Mouse (Mus musculus) embryonic facial prominence, embryonic 10.5 days (tissue): ENCODE data around the gene Slc1a2. TPM values are rescaled to one million over a fixed set of nuclear protein-coding genes. Genes with fewer than 3 reads are reported as not detected.

Source experiments
- DNase-seq: peaks from one replicate; pipeline ENCODE4 v3.0.0-alpha.2; 2017; ENCODE audit warnings: low spot score
- H3K27ac ChIP-seq: fragments of 300-500 bp; sonication (generic); replicated peaks from 2 replicates; pipeline ENCODE4 v1.5.1; 2016; ENCODE audit warnings: mild to moderate bottlenecking
- H3K27me3 ChIP-seq: fragments of 300-500 bp; sonication (generic); replicated peaks from 2 replicates; pipeline ENCODE4 v1.6.1; 2016; ENCODE audit warnings: low read depth, mild to moderate bottlenecking; ENCODE audit not compliant: poor library complexity, severe bottlenecking
- H3K36me3 ChIP-seq: fragments of 300-500 bp; sonication (generic); replicated peaks from 2 replicates; pipeline ENCODE4 v1.6.1; 2016; ENCODE audit warnings: mild to moderate bottlenecking, moderate library complexity
- H3K4me1 ChIP-seq: fragments of 300-500 bp; sonication (generic); 2 replicates; pipeline ENCODE4 v1.6.1; 2016
- H3K4me3 ChIP-seq: fragments of 300-500 bp; sonication (generic); 2 replicates; pipeline ENCODE4 v1.5.1; 2016; ENCODE audit warnings: mild to moderate bottlenecking, moderate library complexity
- H3K9me3 ChIP-seq: fragments of 300-500 bp; sonication (generic); 2 replicates; pipeline ENCODE4 v1.6.1; 2016; ENCODE audit warnings: mild to moderate bottlenecking
- WGBS: fragments of 180-500 bp; shearing (Covaris S2); methylation state at CpG from one replicate; pipeline ENCODE4 v1.1.7; 2016; 5-methylcytosine and 5-hydroxymethylcytosine counted together
- polyA plus RNA-seq: library from polyadenylated mRNA; unstranded; fragments of >200 nt; fragmentation: Nextera tagmentation; extraction: Ambion mirVana; gene quantifications from 2 replicates; pipeline ENCODE4 v1.2.1, GENCODE M21; 2016

The Slc1a2 gene
- polyA plus RNA-seq, 1 experiment from 2014 or later, result 1.0 TPM

DNA sequence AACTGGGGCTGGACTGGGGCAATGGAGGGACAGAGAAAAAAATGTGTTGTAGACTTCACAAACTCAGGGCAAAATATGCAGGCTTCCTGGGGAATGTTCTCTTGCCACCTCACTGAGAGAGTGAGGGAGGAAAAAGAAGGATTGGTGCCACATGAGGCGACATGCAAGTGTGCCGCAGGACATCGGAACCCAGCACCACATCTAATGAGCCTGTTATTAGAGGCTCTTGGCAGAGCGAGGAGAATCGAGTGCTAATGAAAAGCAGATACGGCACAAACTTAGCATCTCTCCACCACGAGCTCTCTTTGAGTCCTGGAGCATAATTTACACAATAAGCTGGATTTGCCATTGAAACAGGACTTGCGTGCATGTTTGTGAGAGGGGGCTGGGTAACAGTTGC is 72.3 kb downstream of the Slc1a2 start:
- Histone ChIP-seq H3K36me3 (no peaks in the 10 kb centered on the region), H3K9me3 (no peaks in the 10 kb centered on the region), H3K4me3 (no peak overlapping the region), H3K4me1 (peaks cover 21% of the 10 kb centered on the region), H3K27me3 (no peaks in the 10 kb centered on the region), H3K27ac (peak overlapping the region; percentile 40)
- 43% methylated on average over 8 of the region's 8 CpGs for WGBS
- DNase-seq, result peak; percentile 37

DNA sequence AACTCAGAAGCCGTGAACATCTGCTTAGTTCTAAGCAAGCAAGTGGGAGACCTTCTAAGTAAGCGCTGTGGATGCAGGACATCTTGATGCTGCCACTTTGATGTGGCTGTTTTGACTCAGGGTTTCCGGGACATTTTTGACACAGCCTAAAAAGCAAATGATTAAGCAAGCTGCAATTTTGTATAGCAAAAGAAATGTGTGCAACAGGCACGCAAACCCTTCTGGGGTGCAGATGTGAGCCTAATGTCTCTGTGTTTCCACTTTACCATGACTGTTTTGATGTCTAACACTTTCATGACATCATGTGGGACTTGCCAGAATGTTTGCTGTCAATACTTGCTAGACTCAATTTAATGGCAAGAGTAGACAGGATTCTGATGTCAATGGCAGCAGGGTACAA is 74.7 kb downstream of the Slc1a2 start:
- Histone ChIP-seq H3K4me1 (peaks cover 21% of the 10 kb centered on the region), H3K27ac (no peak overlapping the region), H3K36me3 (no peaks in the 10 kb centered on the region), H3K4me3 (no peak overlapping the region), H3K9me3 (no peaks in the 10 kb centered on the region), H3K27me3 (no peaks in the 10 kb centered on the region)
- WGBS, result 89% methylated on average over 4 of the region's 4 CpGs
- DNase-seq, result no peak

DNA sequence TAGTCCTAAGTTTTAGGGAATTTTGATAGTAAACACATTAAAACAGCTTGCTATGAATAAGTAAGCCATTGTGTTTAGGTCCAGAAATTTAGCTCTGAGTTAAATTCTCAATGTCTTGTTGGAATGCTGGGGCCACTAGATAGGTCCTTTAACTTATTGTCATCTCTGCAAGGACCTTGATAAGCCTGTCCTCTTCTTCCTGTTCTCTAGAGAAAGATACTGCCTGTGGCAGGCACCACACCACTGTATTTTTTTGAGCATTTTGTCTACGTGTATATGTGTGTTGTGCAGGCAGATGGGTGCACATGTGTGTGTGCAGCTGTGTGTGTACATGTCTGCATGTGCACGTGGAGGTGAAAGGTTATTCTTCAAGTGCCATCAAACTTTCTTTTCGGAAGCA is 75.6 kb downstream of the Slc1a2 start:
- H3K4me3 ChIP-seq, result no peak overlapping the region
- H3K4me1 ChIP-seq, result peaks cover 21% of the 10 kb centered on the region
- no peaks in the 10 kb centered on the region for H3K27me3 ChIP-seq
- 86% methylated on average over 3 of the region's 3 CpGs for WGBS
- no peaks in the 10 kb centered on the region for H3K9me3 ChIP-seq
- no peaks in the 10 kb centered on the region for H3K36me3 ChIP-seq
- no peak for DNase-seq
- no peak overlapping the region for H3K27ac ChIP-seq

DNA sequence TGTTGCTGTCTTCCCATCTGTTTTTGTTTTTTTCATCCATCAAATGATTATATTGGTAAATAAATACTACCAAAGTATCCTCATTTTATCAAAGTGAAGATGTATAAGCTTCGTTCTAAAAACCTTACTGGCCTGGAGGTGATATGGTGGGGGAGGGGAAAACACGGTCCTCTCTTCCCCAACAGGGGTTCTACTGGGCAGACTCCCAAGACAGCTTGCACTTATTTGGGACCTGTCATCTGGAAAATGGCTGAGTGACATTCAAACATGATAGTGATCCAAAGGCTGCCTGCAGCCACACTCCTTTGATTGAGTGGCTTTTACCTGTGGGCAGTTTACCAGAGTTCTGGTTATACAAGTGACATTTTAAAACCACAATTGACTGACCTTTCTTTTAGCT is 76.6 kb downstream of the Slc1a2 start:
- DNase-seq, result no peak
- WGBS, result 78% methylated on average over 2 of the region's 2 CpGs
- Histone ChIP-seq H3K9me3 (no peaks in the 10 kb centered on the region), H3K4me1 (peaks cover 20% of the 10 kb centered on the region), H3K27me3 (no peaks in the 10 kb centered on the region), H3K36me3 (no peaks in the 10 kb centered on the region), H3K4me3 (no peak overlapping the region), H3K27ac (no peak overlapping the region)

DNA sequence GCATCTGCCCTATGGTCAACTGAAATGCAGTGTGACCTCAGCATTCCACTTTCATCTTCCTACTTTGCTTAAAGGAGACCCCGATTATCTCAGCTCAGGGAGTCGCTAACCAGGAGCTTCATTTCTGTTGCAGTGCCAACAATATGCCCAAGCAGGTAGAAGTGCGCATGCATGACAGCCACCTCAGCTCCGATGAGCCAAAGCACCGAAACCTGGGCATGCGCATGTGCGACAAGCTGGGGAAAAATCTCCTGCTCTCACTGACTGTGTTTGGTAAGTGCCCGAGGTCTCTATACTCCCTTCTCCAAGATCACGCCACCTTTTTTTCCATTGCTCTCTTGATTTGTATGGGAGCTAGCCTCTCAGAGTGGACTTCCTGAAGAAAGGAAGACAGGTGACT is 77.4 kb downstream of the Slc1a2 start:
- DNase-seq, result no peak
- no peaks in the 10 kb centered on the region for H3K36me3 ChIP-seq
- H3K4me3 ChIP-seq, result no peak overlapping the region
- WGBS, result 93% methylated on average over 9 of the region's 9 CpGs
- H3K9me3 ChIP-seq, result no peaks in the 10 kb centered on the region
- H3K4me1 ChIP-seq, result peaks cover 13% of the 10 kb centered on the region
- no peak overlapping the region for H3K27ac ChIP-seq
- no peaks in the 10 kb centered on the region for H3K27me3 ChIP-seq

DNA sequence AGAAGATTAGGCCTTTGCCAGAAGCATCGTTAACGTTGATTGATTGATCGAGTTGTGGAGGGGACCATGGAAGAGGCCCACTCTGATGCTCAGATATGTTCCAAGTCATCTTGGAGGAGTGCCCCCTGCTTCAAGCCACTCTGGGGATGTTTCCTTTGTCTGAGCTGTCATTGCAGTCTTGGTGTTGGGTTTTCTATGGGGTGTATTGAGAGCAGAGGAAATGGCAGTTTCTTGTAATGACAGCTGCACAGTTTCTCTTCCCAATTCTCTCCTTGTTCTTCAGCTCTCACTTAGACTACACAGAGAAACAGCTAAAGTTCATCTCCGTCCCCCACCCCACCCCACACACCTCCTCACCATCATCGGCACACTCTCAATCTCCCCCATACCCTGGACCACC is 78.0 kb downstream of the Slc1a2 start:
- Histone ChIP-seq H3K4me3 (no peak overlapping the region), H3K27ac (no peak overlapping the region), H3K27me3 (no peaks in the 10 kb centered on the region), H3K4me1 (peaks cover 6% of the 10 kb centered on the region; the same call in 1 of the 2 replicates), H3K9me3 (no peaks in the 10 kb centered on the region), H3K36me3 (no peaks in the 10 kb centered on the region)
- whole genome bisulfite sequencing, result 92% methylated on average over 5 of the region's 5 CpGs
- DNase-seq, result no peak

DNA sequence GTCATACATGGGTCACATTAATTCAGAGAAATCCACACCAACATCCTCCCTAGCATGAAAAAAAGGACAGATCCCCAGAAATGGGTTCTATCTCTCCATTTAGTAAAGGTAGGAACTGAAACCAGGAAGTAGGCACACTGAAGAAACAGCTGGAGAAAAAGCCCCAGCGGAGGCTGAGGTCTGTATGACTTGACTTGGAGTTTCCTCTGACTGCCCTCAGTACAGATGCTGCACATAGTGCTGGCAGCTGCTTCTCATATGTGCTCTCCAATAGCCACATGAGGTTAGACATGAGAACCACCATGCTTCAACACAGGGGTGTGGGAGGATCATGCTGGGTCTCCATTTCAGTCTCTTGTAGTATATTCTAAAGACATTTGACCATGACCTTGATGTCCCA is 80.4 kb downstream of the Slc1a2 start:
- no peak for DNase-seq
- no peak overlapping the region for H3K27ac ChIP-seq
- H3K4me3 ChIP-seq, result no peak overlapping the region
- H3K4me1 ChIP-seq, result no peaks in the 10 kb centered on the region
- H3K27me3 ChIP-seq, result no peaks in the 10 kb centered on the region
- no peaks in the 10 kb centered on the region for H3K9me3 ChIP-seq
- no peaks in the 10 kb centered on the region for H3K36me3 ChIP-seq
- 92% methylated on average over 1 of the region's 1 CpGs for WGBS

DNA sequence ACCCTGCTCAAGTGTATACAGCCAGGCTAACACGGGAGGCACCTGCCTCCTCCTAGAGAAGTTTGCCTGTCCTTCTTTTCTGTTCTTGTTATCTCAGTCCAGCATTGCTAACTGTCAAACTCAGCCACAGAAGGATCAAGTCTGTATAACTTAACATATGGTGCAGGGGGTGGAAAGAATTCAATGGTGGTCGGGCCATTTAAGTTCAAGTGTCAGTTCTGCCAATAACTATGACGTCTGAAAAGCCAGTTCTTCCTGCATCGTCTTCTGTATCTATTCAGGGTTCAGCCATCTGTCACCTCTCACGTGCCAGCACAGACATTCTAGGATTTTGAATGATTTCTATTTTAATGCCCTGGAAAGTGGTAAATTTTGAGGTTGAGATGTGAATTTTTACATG is 84.2 kb downstream of the Slc1a2 start:
- Histone ChIP-seq H3K4me3 (no peak overlapping the region), H3K27me3 (no peaks in the 10 kb centered on the region), H3K9me3 (no peaks in the 10 kb centered on the region), H3K27ac (no peak overlapping the region), H3K4me1 (peaks cover 13% of the 10 kb centered on the region), H3K36me3 (no peaks in the 10 kb centered on the region)
- WGBS, result 83% methylated on average over 5 of the region's 5 CpGs
- no peak for DNase-seq

DNA sequence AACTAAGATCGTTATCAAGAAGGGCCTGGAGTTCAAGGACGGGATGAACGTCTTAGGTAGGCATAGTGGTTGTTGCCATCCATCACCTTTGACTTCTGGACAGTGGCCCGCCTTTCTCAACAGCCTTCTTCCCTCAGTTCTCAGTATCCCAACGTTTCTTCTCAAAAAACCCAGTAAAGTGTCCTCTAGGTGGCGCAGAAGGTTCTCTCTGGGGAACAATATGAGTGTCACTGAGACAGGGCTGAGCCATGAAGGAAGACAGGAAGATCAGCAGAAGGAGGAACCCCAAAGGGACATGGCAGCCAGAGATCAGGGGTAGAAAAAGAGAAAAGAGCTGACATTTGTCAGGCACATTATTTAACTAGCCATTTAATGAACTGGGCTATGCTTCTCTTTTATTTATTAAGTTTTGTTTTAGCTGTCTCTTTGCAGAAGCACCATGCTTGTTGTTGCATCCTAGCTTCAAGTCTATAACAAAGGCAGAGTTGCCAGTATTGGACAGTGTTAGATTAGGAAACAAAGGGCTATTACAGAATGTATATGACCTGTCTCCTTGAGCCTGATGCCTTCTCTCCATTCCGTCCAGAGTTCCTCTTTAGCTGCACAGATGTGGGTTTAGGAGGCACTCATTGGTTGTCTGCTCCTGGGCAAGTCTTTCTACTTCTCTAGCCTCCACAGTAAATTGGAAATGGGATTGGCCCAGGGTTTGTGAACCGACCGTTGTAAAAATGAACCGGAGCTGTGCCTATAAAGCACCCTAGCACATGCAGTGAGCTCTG is 85.6 kb downstream of the Slc1a2 start:
- H3K9me3 ChIP-seq, result no peaks in the 10 kb centered on the region
- no peaks in the 10 kb centered on the region for H3K36me3 ChIP-seq
- H3K4me1 ChIP-seq, result peaks cover 13% of the 10 kb centered on the region
- peak; percentile 19 for DNase-seq
- WGBS, result 59% methylated on average over 10 of the region's 10 CpGs
- no peaks in the 10 kb centered on the region for H3K27me3 ChIP-seq
- H3K27ac ChIP-seq, result no peak overlapping the region
- H3K4me3 ChIP-seq, result no peak overlapping the region

DNA sequence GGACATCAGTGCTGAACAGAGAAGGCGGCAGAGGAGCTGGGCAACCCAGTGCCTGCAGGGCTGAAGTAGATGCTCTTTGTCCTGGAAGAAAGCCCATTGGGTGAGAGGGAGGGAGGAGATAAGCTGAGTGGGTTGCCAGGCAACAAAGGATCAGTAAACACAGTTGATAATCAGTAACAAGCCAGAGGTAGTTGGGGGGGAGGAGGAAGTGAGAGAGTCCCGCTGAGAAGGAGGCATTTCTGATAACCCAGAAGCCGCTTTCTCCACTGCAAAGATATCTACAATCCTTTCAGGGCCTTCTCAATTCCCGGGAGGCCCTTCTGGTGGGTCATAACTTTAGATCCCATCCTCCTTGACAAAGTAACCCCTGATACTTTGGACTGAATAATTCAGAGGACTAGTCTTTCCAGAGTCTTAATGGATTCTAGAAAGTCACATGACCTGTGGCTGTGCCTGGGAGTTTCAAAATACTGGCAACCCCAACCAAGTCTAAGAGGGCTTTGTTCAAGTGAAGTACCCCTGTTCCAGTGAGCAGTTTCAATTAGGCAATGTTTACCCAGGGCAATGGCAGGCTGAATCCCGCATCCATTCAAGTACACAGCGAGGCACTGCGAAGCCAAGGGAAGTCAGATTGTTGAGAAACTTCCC is 86.9 kb downstream of the Slc1a2 start:
- Histone ChIP-seq H3K4me3 (peak overlapping the region; percentile 33), H3K27me3 (no peaks in the 10 kb centered on the region), H3K4me1 (peaks cover 13% of the 10 kb centered on the region), H3K36me3 (no peaks in the 10 kb centered on the region), H3K27ac (peak overlapping the region; percentile 74), H3K9me3 (no peaks in the 10 kb centered on the region)
- DNase-seq, result peak; percentile 69
- 9% methylated on average over 7 of the region's 7 CpGs for WGBS

DNA sequence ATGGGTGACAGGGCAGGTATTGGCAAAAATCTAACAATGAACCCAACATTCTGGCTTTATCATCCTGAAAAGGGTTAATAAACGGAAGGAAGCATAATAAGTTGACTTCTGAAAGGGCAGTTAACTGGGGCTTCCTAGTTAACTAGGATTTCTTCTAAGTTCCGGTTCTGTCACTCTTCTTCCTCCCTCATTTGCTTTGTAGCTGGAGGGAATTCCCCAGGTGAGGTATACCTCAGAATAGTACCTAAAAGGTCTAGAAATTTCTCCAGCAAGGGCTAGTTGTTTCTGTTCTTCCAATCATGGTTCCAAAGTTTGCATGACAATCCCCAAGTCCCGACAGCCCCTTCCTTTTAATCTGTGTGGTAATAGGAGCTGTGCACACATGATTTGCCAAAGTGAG is 89.3 kb downstream of the Slc1a2 start:
- Histone ChIP-seq H3K9me3 (no peaks in the 10 kb centered on the region), H3K4me1 (peaks cover 13% of the 10 kb centered on the region), H3K36me3 (no peaks in the 10 kb centered on the region), H3K4me3 (no peak overlapping the region), H3K27ac (no peak overlapping the region), H3K27me3 (no peaks in the 10 kb centered on the region)
- 83% methylated on average over 3 of the region's 3 CpGs for WGBS
- no peak for DNase-seq

DNA sequence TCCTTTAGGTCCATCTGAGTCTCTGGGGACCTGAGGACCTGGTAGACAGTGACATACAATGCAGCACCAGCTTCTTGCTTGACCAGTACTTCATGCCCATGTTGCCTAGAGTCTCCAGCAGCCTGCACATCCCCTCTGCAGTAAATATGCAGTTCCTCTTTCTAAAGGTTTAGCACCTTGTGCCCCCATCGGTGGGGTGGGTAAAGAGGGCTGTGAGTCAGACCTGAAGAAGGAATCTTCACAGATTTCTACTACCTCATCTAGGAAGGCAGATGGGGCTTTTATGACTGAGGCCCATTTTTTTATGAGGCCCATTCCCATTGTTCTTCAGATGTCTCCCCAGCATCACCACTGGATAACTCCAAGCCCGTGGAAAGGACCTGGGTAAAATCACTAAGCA is 91.5 kb downstream of the Slc1a2 start:
- H3K27ac ChIP-seq, result no peak overlapping the region
- WGBS, result 78% methylated on average over 2 of the region's 2 CpGs

DNA sequence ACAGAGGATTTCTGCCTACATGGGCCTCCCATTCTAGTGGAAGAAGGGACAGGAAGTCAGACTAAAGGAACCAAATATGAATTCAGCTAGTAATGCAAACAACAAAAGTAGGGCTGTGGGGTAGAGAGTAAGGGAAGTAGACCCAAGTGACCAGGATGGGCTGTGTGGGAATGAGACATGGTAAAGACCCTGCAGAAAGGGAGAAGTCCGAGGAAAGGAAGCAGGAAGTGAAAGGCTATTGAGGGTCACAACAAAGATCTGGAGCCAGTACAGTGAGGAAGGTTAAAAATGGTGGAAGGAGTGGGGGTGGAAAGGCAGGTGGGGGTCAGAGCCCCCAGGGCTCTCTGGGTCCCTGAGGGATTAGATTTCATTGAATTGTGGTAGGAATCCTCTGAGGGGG is 93.4 kb downstream of the Slc1a2 start:
- Histone ChIP-seq H3K9me3 (no peaks in the 10 kb centered on the region), H3K27ac (no peak overlapping the region), H3K36me3 (no peaks in the 10 kb centered on the region), H3K4me3 (no peak overlapping the region), H3K4me1 (no peaks in the 10 kb centered on the region), H3K27me3 (no peaks in the 10 kb centered on the region)
- WGBS, result 67% methylated on average over 1 of the region's 1 CpGs
- no peak for DNase-seq

More for the DNA sequence above, 91.5 kb downstream of the Slc1a2 start:
- Histone ChIP-seq H3K9me3 (no peaks in the 10 kb centered on the region), H3K36me3 (no peaks in the 10 kb centered on the region), H3K4me1 (peaks cover 9% of the 10 kb centered on the region), H3K4me3 (no peak overlapping the region), H3K27me3 (no peaks in the 10 kb centered on the region)
- DNase-seq, result no peak
